Mouse (Mus musculus) liver, adult (tissue): ENCODE measurements at regions not wholly inside any gene's neighbourhood (a gene's known extent, or its start where the extent isn't known, plus 50 kb on each side); places are given as distances from the start of the nearest gene placed in this dataset.

ENCODE experiments used
- GATA4 ChIP-seq: IDR thresholded peaks from 2 replicates; pipeline ENCODE4 v1.6.1; 2014; ENCODE audit warnings: mild to moderate bottlenecking, low read length; ENCODE audit not compliant: insufficient replicate concordance

DNA sequence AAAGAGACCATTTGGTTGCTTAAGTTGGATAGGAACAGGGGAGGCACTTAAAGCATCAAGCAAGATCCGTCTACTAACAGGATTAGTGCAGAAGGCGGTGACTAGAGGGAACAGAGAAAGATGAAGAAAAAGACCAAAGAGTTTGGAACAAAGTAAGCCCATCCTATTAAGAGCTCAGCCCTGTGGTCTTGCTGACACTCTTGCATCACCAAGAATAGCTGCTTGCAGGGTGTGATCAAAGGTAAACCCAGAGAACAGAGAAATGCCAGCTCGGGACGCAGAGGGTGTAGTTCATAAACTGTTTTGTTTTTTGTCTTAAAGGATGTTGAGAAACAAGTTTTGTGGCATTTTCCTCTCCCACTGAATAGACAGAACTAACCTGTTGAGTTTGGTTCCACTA is 574.8 kb downstream of the Slc4a3 start:
- no peak for TF ChIP-seq GATA4

GRCm38 (mm10) chr1:76130353-76130752 is 584.3 kb downstream of the Slc4a3 start:
- TF ChIP-seq GATA4: no peak

DNA sequence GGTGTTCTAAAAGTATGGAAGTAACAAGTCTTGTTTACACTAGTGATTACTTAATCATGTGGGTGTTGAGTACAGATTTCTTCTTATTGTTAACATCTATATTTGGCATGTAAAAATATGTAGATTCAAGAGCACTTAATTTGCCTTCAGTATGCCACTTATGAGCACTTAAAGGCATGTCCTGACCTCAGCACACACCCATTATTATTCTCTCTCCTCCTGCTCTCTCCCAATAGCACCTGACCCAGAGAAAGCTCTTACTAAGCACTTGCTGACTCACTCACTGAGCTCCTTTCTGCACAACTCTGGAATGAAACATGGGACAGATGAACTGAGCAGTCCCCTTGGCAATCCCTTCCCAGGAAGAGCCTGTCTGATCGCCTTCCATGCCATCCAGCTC is 590.7 kb downstream of the Slc4a3 start:
- TF ChIP-seq GATA4: no peak

GRCm38 (mm10) chr1:76137701-76138100 is 591.6 kb downstream of the Slc4a3 start:
- TF ChIP-seq GATA4: no peak

DNA sequence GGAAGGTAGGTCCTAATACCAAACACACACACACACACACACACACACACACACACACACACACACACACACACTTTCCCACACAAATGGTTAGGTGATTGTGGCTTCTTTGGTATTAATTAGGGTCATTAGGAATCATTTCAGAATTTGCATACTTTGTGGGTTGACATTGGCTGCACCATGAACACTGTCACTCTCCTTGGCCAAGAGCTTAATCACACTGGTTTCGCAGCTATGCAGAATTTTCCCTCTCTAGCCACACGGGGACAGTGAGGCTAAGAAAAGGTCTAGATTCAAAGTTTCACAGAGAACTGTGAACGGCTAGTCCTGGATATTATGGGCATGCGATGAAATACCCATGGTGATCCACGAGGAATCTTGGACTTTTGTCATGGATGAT is 597.5 kb downstream of the Slc4a3 start:
- no peak for TF ChIP-seq GATA4

DNA sequence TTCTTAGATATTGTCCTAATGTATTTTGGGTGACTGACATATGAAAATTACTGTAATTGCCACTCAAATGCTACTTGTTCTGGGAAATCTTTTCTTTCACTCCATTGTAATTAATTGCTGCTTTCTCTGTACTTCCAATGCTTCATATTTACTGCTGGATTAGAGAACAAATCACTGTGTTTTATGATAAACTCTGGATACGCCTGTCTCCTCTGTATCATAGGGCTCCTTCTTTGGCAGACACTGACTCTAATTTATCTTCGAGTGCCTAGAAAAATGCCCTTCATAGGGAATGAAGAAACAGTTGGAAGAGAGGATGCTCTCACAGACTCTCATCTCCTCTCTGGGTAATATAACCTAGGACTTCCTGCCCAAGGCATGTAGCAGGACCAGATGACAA is 602.9 kb downstream of the Slc4a3 start:
- TF ChIP-seq GATA4: no peak

DNA sequence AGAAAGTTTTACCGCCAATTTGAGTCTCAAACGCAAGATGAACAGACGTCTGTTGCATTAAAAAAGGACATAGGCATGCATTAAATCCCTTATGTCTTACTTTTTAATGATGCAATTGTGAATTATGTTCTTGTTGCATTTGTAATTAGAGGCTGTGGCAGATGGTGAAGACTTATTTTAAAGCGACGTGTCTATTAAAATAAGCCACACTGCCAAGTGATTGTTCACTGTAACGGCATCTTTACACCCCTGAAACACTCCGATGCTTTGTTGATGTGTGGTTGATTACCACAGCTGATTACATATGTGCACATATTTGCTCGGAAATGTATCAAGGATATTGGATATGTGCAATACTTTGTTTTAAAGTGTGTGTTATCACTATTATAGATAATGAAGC is 610.2 kb downstream of the Slc4a3 start:
- no peak for TF ChIP-seq GATA4

- TF ChIP-seq GATA4: no peak
These were observed 621.4 kb downstream of the Slc4a3 start for GRCm38 (mm10) chr1:76167486-76167885.

DNA sequence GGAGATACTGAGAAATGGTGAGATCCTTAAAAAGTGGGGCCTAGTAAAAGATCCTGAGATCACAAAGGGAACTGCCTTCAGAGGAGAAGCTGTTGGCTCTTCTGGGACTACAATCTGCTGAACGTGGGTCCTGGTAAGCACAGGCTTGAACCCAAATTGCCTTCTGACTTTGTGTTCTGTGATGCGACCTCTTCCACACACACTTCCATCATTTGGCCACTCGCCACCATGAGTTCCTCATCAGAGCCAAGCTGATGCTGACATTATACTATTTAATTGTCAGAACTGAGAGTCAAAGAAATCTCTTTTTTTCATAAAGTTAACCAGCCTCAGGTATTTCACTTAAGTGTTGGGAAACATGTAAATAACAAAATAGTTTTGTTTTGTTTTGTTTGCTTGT is 635.1 kb downstream of the Slc4a3 start:
- no peak for TF ChIP-seq GATA4

DNA sequence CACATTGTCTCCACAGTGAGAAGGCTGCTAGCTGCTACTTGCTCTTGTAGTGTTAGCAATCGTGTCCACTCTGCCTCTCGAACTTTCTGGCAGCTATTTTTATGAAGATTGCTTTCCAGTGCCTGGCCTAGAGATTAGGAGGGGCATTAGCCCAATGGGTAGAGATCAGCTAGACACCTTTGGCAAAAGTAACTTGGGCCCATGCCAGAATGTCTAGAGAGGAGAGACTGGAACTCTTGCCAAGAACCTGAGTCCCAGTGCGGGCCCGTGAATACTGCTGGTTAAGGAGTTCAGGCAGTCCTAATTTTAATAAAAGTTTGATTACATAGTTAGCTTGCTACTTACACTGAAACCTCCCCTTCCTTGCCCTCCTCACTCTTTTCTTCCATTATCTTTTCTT is 648.8 kb downstream of the Slc4a3 start:
- TF ChIP-seq GATA4: no peak

GRCm38 (mm10) chr1:76197651-76198050 is 651.6 kb downstream of the Slc4a3 start:
- TF ChIP-seq GATA4: no peak

DNA sequence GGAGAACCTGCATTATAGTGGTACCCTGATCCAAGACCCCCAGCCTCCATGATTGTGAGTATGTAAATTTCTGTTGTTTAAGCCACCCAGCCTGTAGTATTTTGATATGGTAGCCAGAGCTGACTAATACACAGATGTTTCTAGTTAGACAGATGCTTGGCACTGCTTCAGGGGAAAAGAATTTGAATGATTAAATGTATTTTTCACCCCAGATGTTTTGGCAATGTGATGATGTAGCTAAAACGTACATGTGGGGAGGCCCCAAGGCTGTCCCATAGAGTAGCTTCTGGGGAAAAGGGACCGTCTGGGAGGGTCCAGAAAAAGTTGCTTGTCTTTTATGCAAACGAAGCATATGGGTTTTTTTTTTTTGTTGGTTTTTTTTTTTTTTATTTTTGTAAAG is 654.8 kb downstream of the Slc4a3 start:
- no peak for TF ChIP-seq GATA4

DNA sequence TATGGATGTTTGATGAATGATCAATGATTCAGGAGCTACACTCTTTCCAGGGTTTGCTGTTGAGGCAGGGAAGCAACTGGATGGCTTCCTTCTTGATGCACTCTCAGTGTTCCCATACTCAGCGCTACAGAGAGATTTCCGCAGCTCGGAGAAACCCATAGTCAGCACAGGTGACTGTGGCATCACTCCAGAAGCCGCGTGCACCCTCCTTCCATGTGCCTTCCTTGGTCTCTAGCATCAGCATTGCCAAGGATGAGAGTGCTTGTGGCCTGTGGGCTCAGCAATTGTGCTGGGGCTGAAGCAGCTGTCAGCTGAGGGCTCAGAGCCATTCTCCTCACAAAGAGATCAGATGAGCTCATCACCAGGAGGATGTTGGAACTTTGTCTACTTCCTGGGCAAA is 666.4 kb downstream of the Slc4a3 start:
- TF ChIP-seq GATA4: no peak

- no peak for TF ChIP-seq GATA4
These were observed 698.7 kb downstream of the Slc4a3 start for GRCm38 (mm10) chr1:76244721-76245120.

GRCm38 (mm10) chr1:76246181-76246796 is 700.2 kb downstream of the Slc4a3 start:
- TF ChIP-seq GATA4: no peak

DNA sequence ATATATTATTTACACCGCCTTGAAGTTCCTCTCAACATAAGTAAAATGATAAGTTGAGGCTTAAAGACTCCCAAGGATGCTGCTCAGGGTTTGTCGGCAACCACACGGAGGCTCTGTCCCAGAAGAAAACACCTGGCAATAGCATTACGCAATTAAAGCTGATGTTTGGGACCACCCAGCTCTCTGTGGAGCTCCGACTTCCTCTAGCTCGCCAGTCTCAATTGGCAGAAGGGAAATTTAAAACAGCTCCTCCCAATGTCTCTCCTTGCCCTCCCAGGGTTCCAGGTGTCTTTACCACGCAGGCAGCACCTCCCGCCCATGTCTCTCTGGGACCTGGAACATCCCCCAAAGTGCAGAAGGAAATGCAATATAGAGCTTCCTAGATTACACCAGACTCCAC is 701.1 kb downstream of the Slc4a3 start:
- TF ChIP-seq GATA4: no peak

DNA sequence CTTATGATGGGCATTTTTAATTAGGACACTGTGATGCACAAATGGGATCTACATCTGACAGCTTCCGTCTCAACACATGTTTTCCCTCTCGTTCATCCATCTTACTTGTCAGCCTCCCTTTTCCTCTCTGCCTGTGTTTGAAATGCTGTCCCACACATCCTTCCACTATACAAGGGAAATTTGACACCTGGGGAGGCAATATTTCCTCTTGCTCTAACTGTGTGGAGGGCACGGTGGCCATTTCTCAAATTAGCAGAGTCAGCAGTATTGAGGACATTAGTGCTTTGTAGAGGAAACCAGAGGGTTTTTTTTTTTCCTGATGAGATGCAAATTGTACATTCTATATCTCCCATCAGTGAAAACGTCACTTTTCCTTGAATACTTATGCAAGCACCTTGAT is 712.2 kb downstream of the Slc4a3 start:
- TF ChIP-seq GATA4: no peak

DNA sequence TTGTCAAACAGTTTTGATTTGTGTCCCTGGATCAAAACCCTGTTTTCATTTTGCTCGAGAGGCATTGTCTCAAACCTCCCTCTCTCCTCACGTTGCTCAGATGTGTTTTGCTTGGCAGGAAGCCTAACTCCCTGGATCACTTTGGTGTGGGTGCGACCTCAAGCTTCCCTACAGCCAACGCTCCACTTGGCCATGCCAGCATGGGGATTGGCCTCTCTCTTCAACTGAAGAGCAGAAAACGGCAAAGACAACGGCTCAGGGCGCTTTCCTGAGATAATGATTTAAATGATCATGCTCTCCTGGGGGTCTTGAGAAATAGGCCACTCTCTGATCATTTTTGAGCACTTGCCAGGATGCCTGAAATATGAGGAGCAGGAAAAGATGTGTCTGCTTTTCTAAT is 730.1 kb downstream of the Slc4a3 start:
- no peak for TF ChIP-seq GATA4

DNA sequence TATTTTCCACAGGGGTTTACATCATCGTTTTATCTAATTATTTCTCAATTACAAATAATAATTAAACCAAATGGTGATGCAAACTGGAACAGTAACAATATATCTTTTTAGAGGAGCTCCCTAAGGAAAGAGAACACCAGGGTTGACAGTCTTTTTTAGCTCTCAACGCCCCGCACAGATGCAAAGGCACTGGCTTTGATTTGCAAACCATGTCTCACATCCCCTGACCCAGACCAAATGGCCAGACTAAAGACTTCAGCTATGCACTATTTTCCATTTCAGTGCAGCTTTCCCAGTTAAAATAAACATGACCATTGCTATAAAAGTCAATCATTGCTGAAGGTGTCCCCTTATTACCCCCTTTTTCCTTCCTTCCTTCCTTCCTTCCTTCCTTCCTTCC is 730.6 kb downstream of the Slc4a3 start:
- no peak for TF ChIP-seq GATA4

GRCm38 (mm10) chr1:76283322-76283721 is 737.3 kb downstream of the Slc4a3 start:
- TF ChIP-seq GATA4: no peak
